Mouse (Mus musculus) cerebellum, adult 18-20 months (tissue): ENCODE results near the gene Nrsn2.

ENCODE experiments used
- DNase-seq, 2 experiments: peaks; one replicate each; pipeline ENCODE4 v3.0.0; 2021

Gene Nrsn2

GRCm38 (mm10) chr2:152339631-152340179 is 36.7 kb downstream of the Nrsn2 start:
- peak; percentile 47 to 72 for DNase-seq

- no peak for DNase-seq
These were observed 38.1 kb downstream of the Nrsn2 start for GRCm38 (mm10) chr2:152338319-152338718.

GRCm38 (mm10) chr2:152337591-152338212 is 38.7 kb downstream of the Nrsn2 start:
- no peak for DNase-seq

- no peak for DNase-seq
These were observed 39.6 kb downstream of the Nrsn2 start for GRCm38 (mm10) chr2:152336856-152337255.

GRCm38 (mm10) chr2:152335289-152335820 is 41.1 kb downstream of the Nrsn2 start:
- no peak for DNase-seq

- DNase-seq: no peak
These were observed 43.0 kb downstream of the Nrsn2 start for GRCm38 (mm10) chr2:152333345-152334006.

GRCm38 (mm10) chr2:152332101-152332825 is 44.2 kb downstream of the Nrsn2 start, which contains the start of gene Rbck1:
Rbck1 (minus strand) TSS chr2:152332653.
- DNase-seq: peak; percentile 89

GRCm38 (mm10) chr2:152330858-152331423 is 45.5 kb downstream of the Nrsn2 start:
- no peak for DNase-seq

- DNase-seq: no peak
These were observed 48.5 kb downstream of the Nrsn2 start for GRCm38 (mm10) chr2:152327980-152328379.

GRCm38 (mm10) chr2:152326654-152327053 is 49.8 kb downstream of the Nrsn2 start:
- no peak for DNase-seq

- DNase-seq: no peak
These were observed 50.3 kb downstream of the Nrsn2 start for GRCm38 (mm10) chr2:152326157-152326556.

GRCm38 (mm10) chr2:152324842-152325241 is 51.6 kb downstream of the Nrsn2 start:
- DNase-seq: no peak

GRCm38 (mm10) chr2:152323971-152324370 is 52.5 kb downstream of the Nrsn2 start:
- peak; percentile 71 to 77 for DNase-seq

GRCm38 (mm10) chr2:152322198-152322597 is 54.2 kb downstream of the Nrsn2 start:
- no peak for DNase-seq

- DNase-seq: no peak
These were observed 54.9 kb downstream of the Nrsn2 start for GRCm38 (mm10) chr2:152321558-152321957.
